Mouse (Mus musculus) stomach, postnatal 0 days (tissue): ENCODE data around the gene Gm17657.

Experiments used
- CTCF ChIP-seq: IDR thresholded peaks from 2 replicates; pipeline ENCODE4 v1.5.1; 2016; ENCODE audit warnings: antibody characterized with exemption, low read depth, mild to moderate bottlenecking, moderate library complexity
- EP300 ChIP-seq: optimal IDR thresholded peaks from 2 replicates; pipeline ENCODE3; 2016; ENCODE audit warnings: antibody characterized with exemption

- TF ChIP-seq EP300 (no peak), CTCF (no peak)
These were observed 55.2 kb downstream of the Gm17657 start for GRCm38 (mm10) chr17:29494062-29494731.
